Mouse (Mus musculus) midbrain, postnatal 0 days (tissue): ENCODE measurements around the gene Olfr1254. TPM values are rescaled to one million over a fixed set of nuclear protein-coding genes. Genes with fewer than 3 reads are reported as not detected.

Experiments
- ATAC-seq: fragments of 200-750 bp; cut with Nextera tagmentation; 2 replicates; pipeline ENCODE4 v1.8.0; 2017; ENCODE audit warnings: moderate number of reproducible peaks, mild to moderate bottlenecking, moderate TSS enrichment, moderate library complexity; ENCODE audit not compliant: low FRiP score
- DNase-seq: peaks from one replicate; pipeline ENCODE4 v3.0.0-alpha.2; 2015; ENCODE audit warnings: low spot score
- H3K27ac ChIP-seq: fragments of 300-500 bp; sonication (generic); 2 replicates; pipeline ENCODE4 v1.5.1; 2014; ENCODE audit warnings: low read depth, mild to moderate bottlenecking, low read length, mixed read lengths
- H3K27me3 ChIP-seq: fragments of 300-500 bp; sonication (generic); 2 replicates; pipeline ENCODE4 v1.6.1; 2014; ENCODE audit warnings: low read length, control low read depth, mixed read lengths; ENCODE audit not compliant: insufficient read depth
- H3K36me3 ChIP-seq: fragments of 300-500 bp; sonication (generic); 2 replicates; pipeline ENCODE4 v1.6.1; 2014; ENCODE audit warnings: low read length, control low read depth, mixed read lengths; ENCODE audit not compliant: insufficient read depth
- H3K4me1 ChIP-seq: fragments of 300-500 bp; sonication (generic); 2 replicates; pipeline ENCODE4 v1.6.1; 2014; ENCODE audit warnings: mild to moderate bottlenecking, control low read depth, antibody characterized with exemption, low read length, mixed read lengths; ENCODE audit not compliant: insufficient read depth
- H3K4me2 ChIP-seq: fragments of 300-500 bp; sonication (generic); 2 replicates; pipeline ENCODE4 v1.6.1; 2014; ENCODE audit warnings: low read depth, mild to moderate bottlenecking, low read length, mixed read lengths; ENCODE audit not compliant: poor library complexity, severe bottlenecking
- H3K4me3 ChIP-seq: fragments of 300-500 bp; sonication (generic); 2 replicates; pipeline ENCODE4 v1.5.1; 2014; ENCODE audit warnings: low read depth, mild to moderate bottlenecking, low read length, moderate library complexity
- H3K9ac ChIP-seq: fragments of 300-500 bp; sonication (generic); replicated peaks from 2 replicates; pipeline ENCODE4 v1.6.1; 2014; ENCODE audit warnings: mild to moderate bottlenecking, low read length, moderate library complexity, mixed read lengths; ENCODE audit not compliant: poor library complexity, severe bottlenecking
- H3K9me3 ChIP-seq: fragments of 300-500 bp; sonication (generic); 2 replicates; pipeline ENCODE4 v1.6.1; 2016; ENCODE audit warnings: low read length, control low read depth
- CTCF ChIP-seq: IDR thresholded peaks from 2 replicates; pipeline ENCODE4 v1.5.1; 2016; ENCODE audit warnings: antibody characterized with exemption, mild to moderate bottlenecking
- WGBS: fragments of 180-500 bp; shearing (Covaris S2); extraction: QIAGEN DNeasy Blood & Tissue Kit; methylation state at CpG from one replicate; pipeline ENCODE4 v1.1.7; 2014; 5-methylcytosine and 5-hydroxymethylcytosine counted together
- polyA plus RNA-seq: library from polyadenylated mRNA; unstranded; fragments of >200 nt; fragmentation: Nextera tagmentation; extraction: Ambion mirVana; gene quantifications from 2 replicates; pipeline ENCODE4 v1.2.1, GENCODE M21; 2015
- total RNA-seq: library from RNA; depleted of rRNA; stranded (reverse); fragments of >200 nt; gene quantifications from 2 replicates; pipeline ENCODE4 v1.2.3, GENCODE M21; 2014; rRNA removed

The Olfr1254 gene
- total RNA-seq, result not detected in 2 replicates
- polyA plus RNA-seq, result not detected in 2 replicates

DNA sequence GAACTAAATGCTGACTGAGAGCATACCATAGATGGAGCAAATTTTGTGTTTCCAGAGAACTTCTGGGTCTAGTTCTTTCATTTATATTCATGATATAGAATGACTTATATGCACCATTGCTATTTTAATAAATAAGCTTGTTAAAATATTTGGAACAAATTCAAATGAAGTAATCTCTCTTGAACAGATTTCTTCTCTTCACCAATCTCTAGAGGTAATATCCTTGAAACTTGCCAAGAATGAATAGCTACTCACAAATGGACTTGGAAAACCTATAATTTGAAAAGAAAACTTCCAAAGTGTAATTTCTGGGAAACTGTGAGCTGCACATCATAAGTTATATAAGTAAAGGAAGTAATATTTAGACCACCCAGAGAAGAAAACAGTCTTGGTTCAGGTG, at the start of gene Olfr1254:
Gene Olfr1254, minus strand, starts transcription at position 101 of the 400 bp plus-strand sequence.
- Histone ChIP-seq H3K36me3 (no peaks in the 10 kb centered on the region), H3K4me3 (no peak within 1 kb of the TSS), H3K4me1 (no peaks in the 10 kb centered on the region), H3K4me2 (no peak within 1 kb of the TSS), H3K27me3 (no peaks in the 10 kb centered on the region), H3K9me3 (no peaks in the 10 kb centered on the region), H3K9ac (no peak within 1 kb of the TSS), H3K27ac (no peak within 1 kb of the TSS)
- no peak for DNase-seq
- ATAC-seq, result no peak
- TF ChIP-seq CTCF, result no peak

- TF ChIP-seq CTCF, result no peak
- DNase-seq (no peak), ATAC-seq (no peak)
- Histone ChIP-seq H3K9me3 (no peaks in the 10 kb centered on the region), H3K4me2 (no peak within 1 kb of the TSS), H3K9ac (no peak within 1 kb of the TSS), H3K4me1 (no peaks in the 10 kb centered on the region), H3K27ac (no peak within 1 kb of the TSS), H3K4me3 (no peak within 1 kb of the TSS), H3K36me3 (no peaks in the 10 kb centered on the region), H3K27me3 (no peaks in the 10 kb centered on the region)
- WGBS, result 58% methylated on average over 2 of the region's 2 CpGs
Measured at GRCm38 (mm10) chr2:89841455-89841854, 48.0 kb upstream of the Olfr1254 start, which contains the start of gene Olfr1256. Gene Olfr1256, minus strand, starts transcription at chr2:89841555.

- no peak overlapping the region for H3K27ac ChIP-seq
- no peak overlapping the region for H3K4me3 ChIP-seq
- no peaks in the 10 kb centered on the region for H3K4me1 ChIP-seq
- H3K27me3 ChIP-seq, result no peaks in the 10 kb centered on the region
- no peak overlapping the region for H3K4me2 ChIP-seq
- H3K36me3 ChIP-seq, result no peaks in the 10 kb centered on the region
- ATAC-seq (no peak), DNase-seq (no peak)
- no peaks in the 10 kb centered on the region for H3K9me3 ChIP-seq
- no peak overlapping the region for H3K9ac ChIP-seq
- WGBS, result 85% methylated on average over 1 of the region's 1 CpGs
- TF ChIP-seq CTCF, result no peak
Measured at GRCm38 (mm10) chr2:89820216-89820615, 26.8 kb upstream of the Olfr1254 start.

- no peak for DNase-seq
- H3K4me2 ChIP-seq, result no peak within 1 kb of the TSS
- no peaks in the 10 kb centered on the region for H3K9me3 ChIP-seq
- no peak within 1 kb of the TSS for H3K27ac ChIP-seq
- H3K27me3 ChIP-seq, result no peaks in the 10 kb centered on the region
- no peaks in the 10 kb centered on the region for H3K36me3 ChIP-seq
- ATAC-seq, result no peak
- TF ChIP-seq CTCF, result no peak
- 71% methylated on average over 3 of the region's 3 CpGs for WGBS
- H3K4me1 ChIP-seq, result no peaks in the 10 kb centered on the region
- H3K9ac ChIP-seq, result no peak within 1 kb of the TSS
- no peak within 1 kb of the TSS for H3K4me3 ChIP-seq
Measured at GRCm38 (mm10) chr2:89811751-89812150, 18.3 kb upstream of the Olfr1254 start, which contains the start of gene Olfr1255. Gene Olfr1255, plus strand, starts transcription at chr2:89812051.

- H3K36me3 ChIP-seq, result no peaks in the 10 kb centered on the region
- no peak for TF ChIP-seq CTCF
- no peaks in the 10 kb centered on the region for H3K4me1 ChIP-seq
- no peak overlapping the region for H3K27ac ChIP-seq
- H3K9me3 ChIP-seq, result no peaks in the 10 kb centered on the region
- 88% methylated on average over 2 of the region's 2 CpGs for WGBS
- H3K9ac ChIP-seq, result no peak overlapping the region
- ATAC-seq (0 out of 2 replicates have a peak, but pooled peaks have one; percentile 41), DNase-seq (no peak)
- H3K27me3 ChIP-seq, result no peaks in the 10 kb centered on the region
- no peak overlapping the region for H3K4me2 ChIP-seq
- H3K4me3 ChIP-seq, result no peak overlapping the region
Measured at GRCm38 (mm10) chr2:89810751-89811150, 17.3 kb upstream of the Olfr1254 start.

GRCm38 (mm10) chr2:89799583-89799982, 6.2 kb upstream of the Olfr1254 start:
- Histone ChIP-seq H3K27ac (no peak overlapping the region), H3K9me3 (no peaks in the 10 kb centered on the region), H3K4me2 (no peak overlapping the region), H3K9ac (no peak overlapping the region), H3K36me3 (no peaks in the 10 kb centered on the region), H3K4me3 (no peak overlapping the region), H3K4me1 (no peaks in the 10 kb centered on the region), H3K27me3 (no peaks in the 10 kb centered on the region)
- 95% methylated on average over 3 of the region's 3 CpGs for WGBS
- peak; percentile 54 for TF ChIP-seq CTCF
- DNase-seq, result no peak
- no peak for ATAC-seq
